Mouse (Mus musculus) small intestine, adult 2 months (tissue): ENCODE measurements around the gene Hat1.

Experiments used
- CTCF ChIP-seq: fragments of 200-500 bp; IDR thresholded peaks from 2 replicates; pipeline ENCODE4 v1.5.1; 2012; ENCODE audit warnings: low read depth, mild to moderate bottlenecking, control low read depth, inconsistent platforms, low read length, moderate library complexity, mixed read lengths; ENCODE audit not compliant: insufficient replicate concordance, insufficient read length; ENCODE audit errors: extremely low read depth
- POLR2A ChIP-seq: fragments of 200-500 bp; IDR thresholded peaks from 2 replicates; pipeline ENCODE4 v1.6.1; 2012; ENCODE audit warnings: low read depth, mild to moderate bottlenecking, control low read depth, inconsistent platforms, low read length, moderate library complexity

DNA sequence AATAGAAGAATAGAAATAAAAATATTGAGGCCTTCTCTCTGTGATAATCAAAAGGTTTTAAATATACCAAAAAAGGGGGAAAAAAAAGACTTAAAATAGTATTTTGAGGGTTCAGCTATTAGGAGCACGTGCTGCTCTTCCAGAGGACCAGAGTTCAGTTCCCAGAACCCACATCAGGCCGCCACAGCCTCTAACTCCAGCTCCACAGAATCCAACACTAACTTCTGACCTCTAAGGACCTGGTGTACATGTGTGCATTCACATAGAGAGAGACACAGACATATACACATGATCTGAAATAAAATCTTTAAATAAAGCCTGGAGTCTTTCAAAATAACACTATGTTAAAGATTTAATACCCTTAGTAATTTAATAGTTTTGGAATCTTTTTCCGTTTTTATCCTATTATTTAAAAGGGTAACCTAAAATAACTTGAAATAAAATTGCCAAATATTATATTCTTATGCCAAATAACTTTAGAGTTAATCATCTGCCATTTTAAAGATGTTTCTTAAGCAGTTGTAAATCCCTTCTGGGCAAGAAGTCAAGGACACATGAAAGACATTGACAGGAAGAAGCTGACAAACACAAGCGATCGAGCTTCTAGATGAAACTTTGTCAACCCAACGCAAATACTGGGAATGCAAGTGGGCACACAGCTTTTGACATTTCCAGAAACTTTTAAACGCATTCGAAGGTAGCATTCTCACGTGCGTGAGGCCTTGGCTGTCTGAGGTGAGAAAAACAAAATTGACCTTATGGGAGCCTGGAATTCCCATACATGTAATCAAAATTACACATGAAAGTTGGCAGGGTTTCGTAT is 37.6 kb upstream of the Hat1 start:
- TF ChIP-seq CTCF, result no peak
- TF ChIP-seq POLR2A, result no peak
